Mouse (Mus musculus) kidney, adult 2 months (tissue): Measurements from ENCODE around the gene Ppara.

Experiments
- CTCF ChIP-seq: fragments of 200-500 bp; conservative IDR thresholded peaks from 2 replicates; pipeline ENCODE4 v1.5.1; 2011; ENCODE audit warnings: low read depth, mild to moderate bottlenecking, control low read depth, low read length, moderate library complexity, mixed read lengths; ENCODE audit not compliant: insufficient read depth, insufficient read length
- POLR2A ChIP-seq: fragments of 200-500 bp; IDR thresholded peaks from one replicate; pipeline ENCODE4 v1.6.1; 2011; ENCODE audit warnings: low read depth, low read length, control low read depth

DNA sequence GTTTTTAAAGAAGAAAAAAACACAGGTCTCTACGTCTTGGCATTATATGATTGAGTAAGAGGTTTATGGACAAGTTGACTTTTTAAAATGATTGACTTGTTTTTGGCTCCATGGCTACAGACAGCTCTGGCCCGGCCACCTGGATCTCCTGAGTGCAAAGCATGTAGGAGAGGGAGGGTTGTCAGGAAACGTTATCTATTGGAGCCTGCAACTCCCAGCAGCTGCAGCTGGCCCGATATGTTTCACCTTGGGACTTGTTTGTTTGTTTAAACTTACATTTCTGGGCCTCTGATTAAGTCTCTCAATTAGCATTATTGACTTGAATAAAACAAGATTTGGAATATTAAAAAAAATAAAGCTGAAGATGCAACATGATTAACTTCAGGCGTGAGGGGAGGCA is 91.9 kb downstream of the Ppara start:
- TF ChIP-seq CTCF (no peak), POLR2A (no peak)
